Mouse (Mus musculus) megakaryocyte, embryonic 14.5 days (primary cell): ENCODE measurements around the gene Epdr1.

Experiments used
- FLI1 ChIP-seq: IDR thresholded peaks from 2 replicates; pipeline ENCODE4 v1.6.1; 2012; ENCODE audit warnings: low read length, inconsistent platforms, mixed read lengths
- GATA1 ChIP-seq: IDR thresholded peaks from 3 replicates; pipeline ENCODE4 v1.6.1; 2012; ENCODE audit warnings: mixed read lengths, low read length, inconsistent platforms, borderline replicate concordance

DNA sequence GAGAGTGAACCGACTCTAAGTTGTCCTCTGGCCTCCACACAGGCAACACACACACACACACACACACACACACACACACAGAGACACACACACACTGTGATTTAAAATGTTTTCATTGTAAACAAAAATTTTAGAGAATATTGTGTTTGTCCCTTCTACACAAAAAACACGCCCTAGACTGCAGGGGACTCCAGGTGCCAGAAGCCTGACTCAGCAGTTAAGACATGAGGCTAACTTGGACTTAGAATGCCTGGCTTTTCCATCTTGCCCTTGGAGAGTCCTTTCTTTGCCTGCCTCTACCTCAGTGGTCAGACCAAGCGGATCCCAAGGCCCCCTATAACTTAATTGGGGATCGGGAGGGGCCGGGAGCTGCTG lies 899 bp downstream of the Epdr1 start:
- TF ChIP-seq FLI1 (no peak), GATA1 (no peak)
